ENCODE assay signal across 9 mouse cellular contexts in genomic region chr16:11697710-11698357, GRCm38 (mm10).
DNase-seq lines count a peak whose midpoint lies in the region; ATAC-seq and TF ChIP-seq lines count a peak whose summit lies in the region.
"Had no signal": no experiment of that assay in that cellular context is flagged by ENCODE, and none has a peak within 500 bp of the region (broad histone marks: within the 10 kb centered on the region; RNA-seq: fewer than 3 reads in every experiment).

No protein-coding gene starts in this region.

- H3K27ac ChIP-seq in embryonic facial prominence, embryonic 10.5 days (replicated peaks) = no peak overlapping the region
- no peak overlapping the region for H3K27ac ChIP-seq in intestine, embryonic 14.5 days (ENCODE audit: low read depth)
- no peak overlapping the region for H3K27ac ChIP-seq in liver, embryonic 14.5 days
- H3K27ac ChIP-seq: liver, embryonic 13.5 days had no signal

- ATAC-seq in intestine, embryonic 14.5 days (replicated peaks; ENCODE audit: low FRiP score, low TSS enrichment, low read depth) = 0 out of 2 replicates have a peak, but pooled peaks have one; percentile 58
- ATAC-seq in liver, embryonic 14.5 days (ENCODE audit: insufficient read depth) = no peak
- ATAC-seq in activated CD4-positive, CD25-positive, alpha-beta regulatory T cell, adult 4 months = no peak

- H3K4me2 ChIP-seq in intestine, embryonic 14.5 days (ENCODE audit: low read length) = no peak overlapping the region
- H3K4me2 ChIP-seq in liver, embryonic 14.5 days (ENCODE audit: low read depth) = no peak overlapping the region
- H3K4me2 ChIP-seq: liver, embryonic 13.5 days had no signal

- H3K9me3 ChIP-seq in embryonic facial prominence, embryonic 10.5 days = no peaks in the 10 kb centered on the region
- no peaks in the 10 kb centered on the region for H3K9me3 ChIP-seq in intestine, embryonic 14.5 days (ENCODE audit: control insufficient read depth, low read length)
- H3K9me3 ChIP-seq in liver, embryonic 14.5 days (ENCODE audit: control insufficient read depth, low read length) = no peaks in the 10 kb centered on the region
- H3K9me3 ChIP-seq: liver, embryonic 13.5 days had no signal

- H3K27me3 ChIP-seq in embryonic facial prominence, embryonic 10.5 days (replicated peaks; ENCODE audit: low read depth, poor library complexity, severe bottlenecking) = no peaks in the 10 kb centered on the region
- no peaks in the 10 kb centered on the region for H3K27me3 ChIP-seq in intestine, embryonic 14.5 days (replicated peaks; ENCODE audit: control insufficient read depth, insufficient read depth, low read length)
- no peaks in the 10 kb centered on the region for H3K27me3 ChIP-seq in liver, embryonic 14.5 days (ENCODE audit: control insufficient read depth, insufficient read depth, low read length)
- H3K27me3 ChIP-seq: liver, embryonic 13.5 days had no signal

- TF ChIP-seq CTCF in liver, embryonic 14.5 days (IDR thresholded peaks at IDR 0.05; ENCODE audit: low read depth) = peak; percentile 79

- H3K4me1 ChIP-seq in embryonic facial prominence, embryonic 10.5 days = no peaks in the 10 kb centered on the region
- no peaks in the 10 kb centered on the region for H3K4me1 ChIP-seq in intestine, embryonic 14.5 days (replicated peaks; ENCODE audit: control insufficient read depth, insufficient read depth, low read length)
- H3K4me1 ChIP-seq in liver, embryonic 14.5 days (replicated peaks; ENCODE audit: control insufficient read depth in 2 of 2, insufficient read depth in 2 of 2, low read length in 1 of 2) = peaks cover 0 to 11% of the 10 kb centered on the region in 2 experiments; a peak in 3 of 4 replicates

- WGBS in embryonic facial prominence, embryonic 10.5 days = 76% methylated on average over 8 of the region's 8 CpGs
- WGBS in intestine, embryonic 14.5 days = 71% methylated on average over 8 of the region's 8 CpGs
- WGBS in liver, embryonic 14.5 days (ENCODE audit: insufficient replicate concordance) = 52% methylated on average over 8 of the region's 8 CpGs

- no peak for TF ChIP-seq EP300 in liver, embryonic 14.5 days (IDR thresholded peaks at IDR 0.05; ENCODE audit: low read depth)

- H3K9ac ChIP-seq in intestine, embryonic 14.5 days (ENCODE audit: low read length) = no peak overlapping the region
- H3K9ac ChIP-seq in liver, embryonic 14.5 days (replicated peaks) = no peak overlapping the region
- H3K9ac ChIP-seq: liver, embryonic 13.5 days had no signal

- no peak overlapping the region for H3K4me3 ChIP-seq in embryonic facial prominence, embryonic 10.5 days
- H3K4me3 ChIP-seq in intestine, embryonic 14.5 days (ENCODE audit: low read depth, low read length) = no peak overlapping the region
- no peak overlapping the region for H3K4me3 ChIP-seq in liver, embryonic 14.5 days (ENCODE audit: insufficient read depth in 1 of 2, low read depth in 2 of 2, low read length in 2 of 2)
- H3K4me3 ChIP-seq: liver, embryonic 13.5 days had no signal

- DNase-seq in heart, adult 18-20 months = peak; percentile 22 to 38
- DNase-seq in heart, adult 8-10 months (ENCODE audit: low spot score) = no peak
- DNase-seq in adrenal gland, adult 8-10 months = peak; percentile 60
- DNase-seq in embryonic facial prominence, embryonic 10.5 days (ENCODE audit: low spot score) = peak; percentile 42
- no peak for DNase-seq in intestine, embryonic 14.5 days (ENCODE audit: low spot score)
- no peak for DNase-seq in liver, embryonic 14.5 days (ENCODE audit: low read depth in 3 of 3, low spot score in 3 of 3)
- DNase-seq in retina, adult 2 months (ENCODE audit: low read depth, low spot score) = peak; percentile 18
- DNase-seq: liver, embryonic 13.5 days had no signal

- H3K36me3 ChIP-seq in embryonic facial prominence, embryonic 10.5 days (replicated peaks) = no peaks in the 10 kb centered on the region
- no peaks in the 10 kb centered on the region for H3K36me3 ChIP-seq in intestine, embryonic 14.5 days (ENCODE audit: control insufficient read depth, insufficient read depth, low read length)
- H3K36me3 ChIP-seq in liver, embryonic 14.5 days (replicated peaks; ENCODE audit: control insufficient read depth, insufficient read depth, low read depth) = no peaks in the 10 kb centered on the region
- H3K36me3 ChIP-seq: liver, embryonic 13.5 days had no signal

Comparison
In these comparisons a context has a peak if more than half of its experiments do, and no peak if none do; other contexts are left out.
1. DNase-seq: peak in heart, adult 18-20 months (2 of 2), adrenal gland, adult 8-10 months (single experiment), embryonic facial prominence, embryonic 10.5 days (single experiment) and retina, adult 2 months (single experiment); none in heart, adult 8-10 months (single experiment), intestine, embryonic 14.5 days (single experiment) and liver, embryonic 14.5 days (0 of 3).